Mouse (Mus musculus): Measurements from ENCODE around the gene Lhx8. TPM values are rescaled to one million over a fixed set of nuclear protein-coding genes. Genes with fewer than 3 reads are reported as not detected.

The Lhx8 gene
- polyA plus RNA-seq, 1 experiment from 2014 or later = 0.19 TPM

GRCm38 (mm10) chr3:154305163-154305884, 25.1 kb downstream of the Lhx8 start:
- Histone ChIP-seq H3K4me1 (no peaks in the 10 kb centered on the region), H3K36me3 (no peaks in the 10 kb centered on the region), H3K9me3 (replicated peaks) (no peaks in the 10 kb centered on the region), H3K4me3 (replicated peaks) (no peak overlapping the region), H3K27ac (replicated peaks) (no peak overlapping the region), H3K27me3 (replicated peaks) (no peaks in the 10 kb centered on the region), H3K9ac (replicated peaks) (no peak overlapping the region), H3K4me2 (no peak overlapping the region)
- WGBS = 65% methylated on average over 16 of the region's 16 CpGs
- ATAC-seq (ENCODE audit: low FRiP score) = no peak

GRCm38 (mm10) chr3:154301102-154301501, 29.4 kb downstream of the Lhx8 start:
- no peak for ATAC-seq (ENCODE audit: low FRiP score)
- no peak overlapping the region for H3K4me2 ChIP-seq
- H3K9me3 ChIP-seq (replicated peaks) = no peaks in the 10 kb centered on the region
- H3K4me1 ChIP-seq = no peaks in the 10 kb centered on the region
- no peak overlapping the region for H3K9ac ChIP-seq (replicated peaks)
- 86% methylated on average over 4 of the region's 4 CpGs for WGBS
- no peaks in the 10 kb centered on the region for H3K27me3 ChIP-seq (replicated peaks)
- H3K27ac ChIP-seq (replicated peaks) = no peak overlapping the region
- no peaks in the 10 kb centered on the region for H3K36me3 ChIP-seq
- no peak overlapping the region for H3K4me3 ChIP-seq (replicated peaks)

GRCm38 (mm10) chr3:154300006-154300405, 30.5 kb downstream of the Lhx8 start:
- Histone ChIP-seq H3K4me1 (no peaks in the 10 kb centered on the region), H3K9me3 (replicated peaks) (no peaks in the 10 kb centered on the region), H3K27me3 (replicated peaks) (no peaks in the 10 kb centered on the region), H3K36me3 (no peaks in the 10 kb centered on the region), H3K4me2 (no peak overlapping the region), H3K27ac (replicated peaks) (no peak overlapping the region), H3K9ac (replicated peaks) (no peak overlapping the region), H3K4me3 (replicated peaks) (no peak overlapping the region)
- WGBS = 92% methylated on average over 9 of the region's 9 CpGs
- ATAC-seq (ENCODE audit: low FRiP score) = no peak

DNA sequence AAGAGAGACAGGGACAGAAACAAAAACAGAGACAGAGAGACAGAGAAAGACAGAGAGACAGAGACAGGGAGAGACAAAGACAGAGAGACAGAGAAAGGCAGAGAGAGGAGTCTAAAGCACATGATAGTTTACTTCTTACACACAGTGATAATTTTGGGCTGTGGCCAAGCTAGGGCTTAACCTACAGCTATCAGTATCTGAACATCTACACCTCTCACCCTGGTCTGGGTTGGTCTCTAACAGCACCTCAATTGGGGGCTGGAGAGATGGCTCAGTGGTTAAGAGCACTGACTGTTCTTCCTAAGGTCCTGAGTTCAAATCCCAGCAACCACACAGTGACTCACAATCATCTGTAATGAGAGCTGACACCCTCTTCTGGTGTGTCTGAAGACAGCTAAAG, 32.0 kb downstream of the Lhx8 start:
- H3K9me3 ChIP-seq (replicated peaks) = no peaks in the 10 kb centered on the region
- no peak overlapping the region for H3K4me3 ChIP-seq (replicated peaks)
- no peaks in the 10 kb centered on the region for H3K27me3 ChIP-seq (replicated peaks)
- H3K4me1 ChIP-seq = no peaks in the 10 kb centered on the region
- no peak overlapping the region for H3K4me2 ChIP-seq
- no peak overlapping the region for H3K9ac ChIP-seq (replicated peaks)
- ATAC-seq (ENCODE audit: low FRiP score) = no peak
- H3K27ac ChIP-seq (replicated peaks) = no peak overlapping the region
- no peaks in the 10 kb centered on the region for H3K36me3 ChIP-seq

DNA sequence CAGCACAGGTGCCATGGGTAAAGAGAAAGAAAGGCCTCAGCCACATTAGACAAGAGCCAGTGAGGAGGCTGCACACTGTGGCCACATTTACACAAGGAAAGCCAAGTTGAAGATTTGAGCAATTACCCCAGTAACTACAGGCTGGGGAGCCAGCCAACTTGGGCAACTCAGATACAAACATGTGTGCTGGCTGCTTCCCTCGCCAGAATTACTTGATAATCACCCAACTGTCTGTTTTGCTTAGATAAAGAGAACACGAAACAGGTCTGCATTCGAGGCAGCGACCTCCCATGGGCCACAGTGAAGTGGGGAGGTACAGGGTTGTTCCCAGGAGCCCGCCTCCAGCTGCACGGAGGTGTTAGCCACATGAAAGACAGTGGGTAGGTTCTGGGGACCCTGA, 33.0 kb downstream of the Lhx8 start:
- H3K9me3 ChIP-seq (replicated peaks) = no peaks in the 10 kb centered on the region
- H3K9ac ChIP-seq (replicated peaks) = no peak overlapping the region
- no peak for ATAC-seq (ENCODE audit: low FRiP score)
- WGBS = 59% methylated on average over 6 of the region's 6 CpGs
- no peak overlapping the region for H3K4me2 ChIP-seq
- no peaks in the 10 kb centered on the region for H3K36me3 ChIP-seq
- H3K27ac ChIP-seq (replicated peaks) = no peak overlapping the region
- no peaks in the 10 kb centered on the region for H3K27me3 ChIP-seq (replicated peaks)
- H3K4me3 ChIP-seq (replicated peaks) = no peak overlapping the region
- H3K4me1 ChIP-seq = no peaks in the 10 kb centered on the region

GRCm38 (mm10) chr3:154294924-154295834, 35.3 kb downstream of the Lhx8 start:
- Histone ChIP-seq H3K9me3 (replicated peaks) (no peaks in the 10 kb centered on the region), H3K27me3 (replicated peaks) (no peaks in the 10 kb centered on the region; the same call in 1 of the 2 replicates), H3K27ac (replicated peaks) (no peak overlapping the region), H3K9ac (replicated peaks) (no peak overlapping the region), H3K4me1 (no peaks in the 10 kb centered on the region), H3K36me3 (no peaks in the 10 kb centered on the region), H3K4me3 (replicated peaks) (no peak overlapping the region), H3K4me2 (no peak overlapping the region)
- WGBS = 91% methylated on average over 17 of the region's 17 CpGs
- ATAC-seq (ENCODE audit: low FRiP score) = no peak

GRCm38 (mm10) chr3:154293839-154294490, 36.5 kb downstream of the Lhx8 start:
- Histone ChIP-seq H3K4me1 (no peaks in the 10 kb centered on the region), H3K36me3 (no peaks in the 10 kb centered on the region), H3K9ac (replicated peaks) (no peak overlapping the region), H3K27me3 (replicated peaks) (no peaks in the 10 kb centered on the region; the same call in 1 of the 2 replicates), H3K4me3 (replicated peaks) (no peak overlapping the region), H3K9me3 (replicated peaks) (no peaks in the 10 kb centered on the region), H3K27ac (replicated peaks) (no peak overlapping the region), H3K4me2 (no peak overlapping the region)
- no peak for ATAC-seq (ENCODE audit: low FRiP score)
- WGBS = 82% methylated on average over 9 of the region's 9 CpGs

GRCm38 (mm10) chr3:154292126-154292525, 38.3 kb downstream of the Lhx8 start:
- no peaks in the 10 kb centered on the region for H3K36me3 ChIP-seq
- H3K9me3 ChIP-seq (replicated peaks) = no peaks in the 10 kb centered on the region
- H3K4me2 ChIP-seq = no peak overlapping the region
- no peaks in the 10 kb centered on the region for H3K4me1 ChIP-seq
- H3K27me3 ChIP-seq (replicated peaks) = no peaks in the 10 kb centered on the region; the same call in 1 of the 2 replicates
- no peak overlapping the region for H3K4me3 ChIP-seq (replicated peaks)
- H3K9ac ChIP-seq (replicated peaks) = no peak overlapping the region
- ATAC-seq (ENCODE audit: low FRiP score) = no peak
- WGBS = 73% methylated on average over 5 of the region's 5 CpGs
- no peak overlapping the region for H3K27ac ChIP-seq (replicated peaks)

DNA sequence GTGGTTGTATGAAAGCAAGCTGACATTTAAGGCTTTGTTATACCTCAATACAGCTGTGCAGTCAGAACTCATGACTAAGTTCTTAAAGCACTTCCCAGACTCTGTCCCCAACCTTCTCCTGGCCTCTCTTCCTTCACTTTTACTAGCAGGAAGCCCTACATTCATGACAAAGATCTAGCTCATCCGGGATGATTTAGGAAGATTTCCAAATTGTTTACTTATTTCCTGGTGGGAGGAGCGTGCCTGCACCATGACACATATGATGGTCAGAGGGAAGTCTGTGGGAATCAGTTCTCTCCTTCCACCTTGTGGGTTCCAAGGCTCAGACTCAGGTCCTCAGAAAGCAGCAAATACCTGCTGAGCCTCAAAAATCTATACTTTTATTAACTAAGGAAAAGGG, 40.1 kb downstream of the Lhx8 start:
- Histone ChIP-seq H3K4me2 (no peak overlapping the region), H3K27me3 (replicated peaks) (no peaks in the 10 kb centered on the region; the same call in 1 of the 2 replicates), H3K9me3 (replicated peaks) (no peaks in the 10 kb centered on the region), H3K4me3 (replicated peaks) (no peak overlapping the region), H3K9ac (replicated peaks) (no peak overlapping the region), H3K27ac (replicated peaks) (no peak overlapping the region), H3K36me3 (no peaks in the 10 kb centered on the region), H3K4me1 (no peaks in the 10 kb centered on the region)
- ATAC-seq (ENCODE audit: low FRiP score) = no peak
- WGBS = 79% methylated on average over 2 of the region's 2 CpGs

DNA sequence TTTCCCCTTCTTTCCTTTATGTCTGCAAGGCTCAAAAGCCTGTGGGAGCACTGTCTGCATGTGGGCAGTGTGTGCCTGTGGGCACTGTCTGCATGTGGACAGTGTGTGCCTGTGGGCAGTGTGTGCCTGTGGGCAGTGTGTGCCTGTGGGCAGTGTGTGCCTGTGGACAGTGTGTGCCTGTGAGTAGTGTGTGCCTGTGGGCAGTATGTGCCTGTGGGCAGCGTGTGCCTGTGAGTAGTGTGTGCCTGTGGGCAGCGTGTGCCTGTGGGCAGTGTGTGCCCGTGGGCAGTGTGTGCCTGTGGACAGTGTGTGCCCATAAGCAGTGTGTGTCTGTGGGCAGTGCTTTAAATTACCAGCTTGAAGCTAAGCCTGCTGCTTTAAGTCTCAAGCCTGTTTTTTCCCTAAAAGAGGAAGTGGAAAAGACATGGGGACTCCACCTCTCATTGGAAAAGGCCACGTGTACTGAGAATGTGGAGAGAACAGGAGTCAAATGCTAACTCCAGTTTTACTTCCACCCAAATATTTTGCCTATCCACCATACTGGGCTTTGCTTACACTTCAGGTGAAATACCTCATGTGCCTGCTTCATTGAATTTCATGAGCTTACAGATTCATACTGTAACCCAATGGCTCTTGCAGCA, 41.9 kb downstream of the Lhx8 start:
- 91% methylated on average over 4 of the region's 4 CpGs for WGBS
- H3K9me3 ChIP-seq (replicated peaks) = no peaks in the 10 kb centered on the region
- no peak for ATAC-seq (ENCODE audit: low FRiP score)
- H3K36me3 ChIP-seq = no peaks in the 10 kb centered on the region
- no peak overlapping the region for H3K4me3 ChIP-seq (replicated peaks)
- no peaks in the 10 kb centered on the region; the same call in 1 of the 2 replicates for H3K27me3 ChIP-seq (replicated peaks)
- no peaks in the 10 kb centered on the region for H3K4me1 ChIP-seq
- H3K4me2 ChIP-seq = no peak overlapping the region
- no peak overlapping the region for H3K9ac ChIP-seq (replicated peaks)
- H3K27ac ChIP-seq (replicated peaks) = no peak overlapping the region

- H3K4me2 ChIP-seq = no peak overlapping the region
- no peaks in the 10 kb centered on the region; the same call in 1 of the 2 replicates for H3K27me3 ChIP-seq (replicated peaks)
- 91% methylated on average over 2 of the region's 2 CpGs for WGBS
- H3K9me3 ChIP-seq (replicated peaks) = no peaks in the 10 kb centered on the region
- no peaks in the 10 kb centered on the region for H3K36me3 ChIP-seq
- no peak overlapping the region for H3K27ac ChIP-seq (replicated peaks)
- H3K4me1 ChIP-seq = no peaks in the 10 kb centered on the region
- no peak for ATAC-seq (ENCODE audit: low FRiP score)
- no peak overlapping the region for H3K4me3 ChIP-seq (replicated peaks)
- no peak overlapping the region for H3K9ac ChIP-seq (replicated peaks)
Measured at GRCm38 (mm10) chr3:154287217-154287616, 43.2 kb downstream of the Lhx8 start.
